Mouse (Mus musculus) kidney, embryonic 15.5 days (tissue): ENCODE measurements at regions not wholly inside any gene's neighbourhood (a gene's known extent, or its start where the extent isn't known, plus 50 kb on each side); places are given as distances from the start of the nearest gene placed in this dataset.
"Not testable (repeated sequence)": the region's sequence is repeated elsewhere in the genome, so short reads cannot be mapped to it uniquely, and the experiment has no call there.

Experiments
- ATAC-seq: fragments of 200-750 bp; cut with Nextera tagmentation; replicated peaks from 2 replicates; pipeline ENCODE4 v1.8.0; 2017; ENCODE audit warnings: moderate TSS enrichment; ENCODE audit not compliant: low FRiP score
- H3K27ac ChIP-seq: fragments of 300-500 bp; sonication (generic); 2 replicates; pipeline ENCODE4 v1.5.1; 2015; ENCODE audit warnings: mild to moderate bottlenecking, inconsistent platforms
- H3K27me3 ChIP-seq: fragments of 300-500 bp; sonication (generic); 2 replicates; pipeline ENCODE4 v1.6.1; 2015; ENCODE audit warnings: inconsistent platforms
- H3K36me3 ChIP-seq: fragments of 300-500 bp; sonication (generic); 2 replicates; pipeline ENCODE4 v1.6.1; 2015; ENCODE audit warnings: inconsistent platforms
- H3K4me1 ChIP-seq: fragments of 300-500 bp; sonication (generic); 2 replicates; pipeline ENCODE4 v1.6.1; 2015; ENCODE audit warnings: inconsistent platforms
- H3K4me2 ChIP-seq: fragments of 300-500 bp; sonication (generic); 2 replicates; pipeline ENCODE4 v1.6.1; 2015; ENCODE audit warnings: moderate library complexity, mild to moderate bottlenecking, inconsistent platforms
- H3K4me3 ChIP-seq: fragments of 300-500 bp; sonication (generic); replicated peaks from 2 replicates; pipeline ENCODE4 v1.5.1; 2015; ENCODE audit warnings: mild to moderate bottlenecking, inconsistent platforms
- H3K9ac ChIP-seq: fragments of 300-500 bp; sonication (generic); 2 replicates; pipeline ENCODE4 v1.6.1; 2015; ENCODE audit warnings: mild to moderate bottlenecking, inconsistent platforms
- H3K9me3 ChIP-seq: fragments of 300-500 bp; sonication (generic); replicated peaks from 2 replicates; pipeline ENCODE4 v1.6.1; 2016; ENCODE audit warnings: inconsistent platforms
- whole genome bisulfite sequencing: fragments of 180-500 bp; shearing (Covaris S2); methylation state at CpG from one replicate; pipeline ENCODE4 v1.1.7; 2015; ENCODE audit warnings: mixed read lengths; 5-methylcytosine and 5-hydroxymethylcytosine counted together

DNA sequence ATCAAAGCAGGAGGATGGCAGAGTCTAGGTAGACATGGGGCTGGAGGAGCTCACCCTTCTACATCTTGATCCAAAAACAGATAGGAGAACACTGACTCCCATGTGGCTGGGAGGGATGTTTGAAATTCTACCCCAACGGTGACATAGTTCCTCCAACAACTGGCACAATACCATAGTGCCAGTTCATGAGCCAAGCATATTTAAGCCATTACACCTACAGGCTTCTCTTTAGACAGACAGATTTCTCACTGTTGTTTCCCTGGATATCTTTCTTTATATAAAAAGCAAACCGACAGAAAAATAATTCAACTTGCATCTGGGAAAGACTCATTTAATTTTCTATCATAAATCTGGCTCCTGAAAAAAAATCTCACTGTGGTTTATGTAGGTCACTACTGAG is 380.4 kb upstream of the Nectin3 start:
- H3K4me2 ChIP-seq: no peak overlapping the region
- no peaks in the 10 kb centered on the region for H3K4me1 ChIP-seq
- H3K27ac ChIP-seq: no peak overlapping the region
- ATAC-seq: no peak
- 88% methylated on average over 2 of the region's 2 CpGs for WGBS
- no peaks in the 10 kb centered on the region for H3K9me3 ChIP-seq
- no peaks in the 10 kb centered on the region for H3K36me3 ChIP-seq
- H3K4me3 ChIP-seq: no peak overlapping the region
- no peak overlapping the region for H3K9ac ChIP-seq
- H3K27me3 ChIP-seq: no peaks in the 10 kb centered on the region

DNA sequence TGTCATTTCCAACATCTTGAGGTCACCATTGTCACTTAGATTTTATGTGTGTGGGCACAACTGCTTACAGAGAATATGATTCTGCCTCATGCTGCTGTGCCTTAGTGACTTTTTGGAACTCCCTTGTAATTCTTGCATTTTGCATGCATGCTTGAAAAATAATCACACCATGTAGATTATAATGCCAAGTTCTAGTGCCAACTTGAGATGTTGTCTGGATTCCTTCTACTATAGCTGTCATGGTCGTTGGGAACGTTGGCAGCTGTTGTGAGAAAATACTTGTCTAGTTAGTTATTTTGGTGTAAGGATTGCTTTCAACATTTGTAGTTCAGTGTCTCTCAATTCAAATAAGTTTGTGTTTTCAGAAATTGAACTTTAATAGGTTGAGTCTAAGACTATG is 365.6 kb upstream of the Nectin3 start:
- ATAC-seq: no peak
- Histone ChIP-seq H3K27ac (no peak overlapping the region), H3K9me3 (no peaks in the 10 kb centered on the region), H3K4me1 (no peaks in the 10 kb centered on the region), H3K36me3 (no peaks in the 10 kb centered on the region), H3K9ac (no peak overlapping the region), H3K4me2 (no peak overlapping the region), H3K27me3 (no peaks in the 10 kb centered on the region), H3K4me3 (no peak overlapping the region)
- WGBS: 87% methylated on average over 2 of the region's 2 CpGs

DNA sequence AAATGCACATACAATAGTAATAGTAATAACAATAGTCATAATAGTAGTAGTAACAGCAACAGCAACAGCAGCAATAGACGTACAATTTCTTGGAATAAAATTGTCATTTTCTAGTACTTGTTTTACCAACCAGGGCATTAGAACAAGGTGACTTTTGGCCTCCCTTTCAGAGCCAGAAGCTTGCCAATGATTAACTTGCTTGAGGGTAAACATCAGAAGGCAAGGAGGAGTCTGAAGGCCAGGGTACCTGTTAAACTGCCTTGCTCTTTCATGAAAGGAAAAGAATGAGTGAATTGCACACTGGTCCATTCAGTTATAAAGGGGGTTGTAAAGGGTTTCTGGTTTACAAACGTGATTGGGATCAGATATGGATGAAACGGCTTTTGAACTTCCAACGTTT is 351.2 kb upstream of the Nectin3 start:
- WGBS: 61% methylated on average over 4 of the region's 4 CpGs
- Histone ChIP-seq H3K4me3 (no peak overlapping the region), H3K9me3 (no peaks in the 10 kb centered on the region), H3K27me3 (no peaks in the 10 kb centered on the region), H3K27ac (0 out of 2 replicates have a peak overlapping the region, but pooled peaks have one; percentile 32), H3K4me1 (peaks cover 7% of the 10 kb centered on the region; the same call in 1 of the 2 replicates), H3K4me2 (no peak overlapping the region), H3K36me3 (no peaks in the 10 kb centered on the region), H3K9ac (no peak overlapping the region)
- ATAC-seq: peak; percentile 82

DNA sequence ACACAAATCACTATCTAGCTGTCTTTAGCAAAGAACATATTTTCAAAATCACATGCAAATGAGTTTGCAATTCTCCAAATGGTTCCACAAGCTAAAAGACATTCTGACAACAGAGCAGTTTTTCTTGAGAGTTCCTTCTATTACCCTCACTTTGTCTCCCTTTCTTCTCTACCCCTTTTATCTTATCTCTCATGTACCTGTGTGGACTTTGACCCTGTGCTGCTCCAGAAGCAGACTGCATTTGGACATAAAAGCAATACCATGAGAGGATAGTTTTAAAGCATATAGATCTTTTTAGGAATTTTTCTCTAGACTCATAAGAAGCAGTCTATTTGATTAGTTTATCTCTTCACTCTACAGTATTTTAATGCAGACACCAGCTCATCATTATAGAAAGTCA is 350.4 kb upstream of the Nectin3 start:
- H3K27me3 ChIP-seq: no peaks in the 10 kb centered on the region
- no peak overlapping the region for H3K4me3 ChIP-seq
- no peak overlapping the region for H3K4me2 ChIP-seq
- H3K36me3 ChIP-seq: no peaks in the 10 kb centered on the region
- no peak overlapping the region for H3K27ac ChIP-seq
- no peak for ATAC-seq
- H3K4me1 ChIP-seq: peaks cover 7% of the 10 kb centered on the region; the same call in 1 of the 2 replicates
- H3K9ac ChIP-seq: no peak overlapping the region
- no peaks in the 10 kb centered on the region for H3K9me3 ChIP-seq

DNA sequence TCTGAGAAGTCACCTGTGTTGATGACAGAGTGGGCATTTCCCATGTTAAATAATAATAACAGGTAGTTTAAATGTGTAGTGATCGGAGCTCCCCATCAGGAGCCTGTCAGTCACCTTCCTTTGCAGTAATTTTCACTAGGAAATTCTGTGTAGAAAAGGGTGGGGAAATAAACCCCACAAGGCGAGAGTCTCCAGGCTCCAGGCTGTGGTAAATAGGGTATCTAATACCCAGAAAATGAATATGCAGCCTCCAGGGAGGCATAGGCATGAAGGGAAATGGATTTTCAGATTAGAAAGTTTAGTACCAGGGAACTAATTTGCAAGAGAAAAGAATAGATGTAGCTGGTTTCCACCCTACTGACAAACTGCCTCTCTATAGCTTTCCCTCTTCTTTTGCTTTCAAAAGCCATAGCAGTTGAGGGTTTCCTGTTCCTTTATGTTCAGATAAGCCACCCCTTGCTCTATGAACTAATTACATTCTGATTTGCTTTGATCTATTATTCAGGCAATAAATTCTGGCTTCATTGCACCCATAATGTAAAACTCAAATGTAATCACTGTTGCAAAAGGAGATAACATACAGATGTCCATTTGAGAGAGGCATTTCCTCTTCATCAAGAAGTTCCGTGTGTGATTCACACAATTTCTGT is 349.5 kb upstream of the Nectin3 start:
- 54% methylated on average over 3 of the region's 3 CpGs for WGBS
- H3K27ac ChIP-seq: 0 out of 2 replicates have a peak overlapping the region, but pooled peaks have one; percentile 16
- H3K4me1 ChIP-seq: peaks cover 7% of the 10 kb centered on the region; the same call in 1 of the 2 replicates
- H3K27me3 ChIP-seq: no peaks in the 10 kb centered on the region
- no peak overlapping the region for H3K4me3 ChIP-seq
- H3K9me3 ChIP-seq: no peaks in the 10 kb centered on the region
- no peaks in the 10 kb centered on the region for H3K36me3 ChIP-seq
- ATAC-seq: no peak
- H3K9ac ChIP-seq: no peak overlapping the region
- H3K4me2 ChIP-seq: no peak overlapping the region

DNA sequence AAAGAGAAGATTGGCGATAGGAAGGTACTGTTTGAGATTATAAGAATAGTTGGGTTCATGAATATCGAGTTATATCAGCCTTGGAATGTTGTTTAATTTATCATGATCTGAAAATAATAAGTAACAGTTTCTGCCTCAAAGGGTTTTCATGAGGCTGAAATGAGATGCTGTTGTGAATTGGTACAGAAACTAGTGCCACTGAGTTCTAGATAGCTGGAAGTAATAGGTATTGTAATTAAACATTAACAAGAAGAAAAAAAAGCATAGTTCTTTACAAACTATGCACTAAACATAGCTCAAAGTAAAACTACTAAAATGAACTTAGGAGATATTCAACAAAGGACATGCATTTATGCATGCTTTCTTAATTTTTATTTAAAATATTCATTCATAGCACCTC is 342.9 kb upstream of the Nectin3 start:
- 0 out of 2 replicates have a peak, but pooled peaks have one; percentile 54 for ATAC-seq
- Histone ChIP-seq H3K27me3 (no peaks in the 10 kb centered on the region), H3K27ac (no peak overlapping the region), H3K4me1 (no peaks in the 10 kb centered on the region), H3K36me3 (no peaks in the 10 kb centered on the region), H3K9ac (no peak overlapping the region), H3K4me2 (no peak overlapping the region), H3K4me3 (no peak overlapping the region), H3K9me3 (no peaks in the 10 kb centered on the region)
- WGBS: 73% methylated on average over 2 of the region's 2 CpGs

DNA sequence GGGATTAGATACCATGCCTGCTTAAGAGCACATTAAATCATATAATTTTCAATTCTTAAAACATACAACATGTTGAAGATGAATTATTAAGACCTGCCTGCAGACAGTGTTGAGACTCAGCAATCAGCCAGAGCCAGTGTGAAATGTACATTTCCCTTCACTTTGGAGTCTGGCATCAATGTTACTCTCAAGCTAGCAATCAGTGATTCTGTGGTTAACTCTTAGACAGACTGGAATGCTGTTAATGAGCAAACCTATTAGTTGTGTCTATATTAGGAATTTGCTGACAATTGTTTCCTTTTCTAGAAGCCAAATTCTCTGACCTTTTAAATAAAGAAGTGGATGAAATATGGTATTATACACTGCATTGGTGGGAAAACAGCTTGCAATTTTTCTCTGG is 342.4 kb upstream of the Nectin3 start:
- 0 out of 2 replicates have a peak, but pooled peaks have one; percentile 70 for ATAC-seq
- H3K27ac ChIP-seq: peak overlapping the region; percentile 13; the same call in 1 of the 2 replicates
- H3K4me2 ChIP-seq: no peak overlapping the region

DNA sequence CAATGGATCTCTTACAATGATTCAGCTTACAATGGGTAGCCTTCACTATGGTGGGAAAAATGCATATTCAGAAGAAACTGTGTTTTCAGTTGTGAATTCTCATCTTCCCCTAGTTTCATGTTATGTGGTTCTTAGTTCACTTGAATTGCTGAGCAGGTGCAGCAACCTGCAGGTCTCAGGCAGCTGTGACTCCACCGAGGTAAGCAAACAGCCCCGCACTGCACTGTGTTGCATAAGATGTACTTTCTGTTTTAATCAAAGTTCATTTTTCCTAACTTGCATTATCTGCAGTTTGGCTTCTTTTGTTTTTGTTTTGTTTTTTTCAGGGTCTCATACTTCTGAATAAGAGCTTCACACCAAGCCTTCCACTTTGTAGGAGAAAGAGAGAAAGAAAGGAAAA is 326.8 kb upstream of the Nectin3 start:
- Histone ChIP-seq H3K27ac (no peak overlapping the region), H3K36me3 (no peaks in the 10 kb centered on the region), H3K4me1 (no peaks in the 10 kb centered on the region), H3K4me2 (no peak overlapping the region), H3K4me3 (no peak overlapping the region), H3K9ac (no peak overlapping the region), H3K27me3 (no peaks in the 10 kb centered on the region), H3K9me3 (no peaks in the 10 kb centered on the region)
- 90% methylated on average over 2 of the region's 2 CpGs for whole genome bisulfite sequencing
- ATAC-seq: no peak

More for the DNA sequence above, 342.4 kb upstream of the Nectin3 start:
- no peaks in the 10 kb centered on the region for H3K36me3 ChIP-seq
- no peak overlapping the region for H3K4me3 ChIP-seq
- no peaks in the 10 kb centered on the region for H3K4me1 ChIP-seq
- H3K9me3 ChIP-seq: no peaks in the 10 kb centered on the region
- H3K9ac ChIP-seq: no peak overlapping the region
- no peaks in the 10 kb centered on the region for H3K27me3 ChIP-seq

DNA sequence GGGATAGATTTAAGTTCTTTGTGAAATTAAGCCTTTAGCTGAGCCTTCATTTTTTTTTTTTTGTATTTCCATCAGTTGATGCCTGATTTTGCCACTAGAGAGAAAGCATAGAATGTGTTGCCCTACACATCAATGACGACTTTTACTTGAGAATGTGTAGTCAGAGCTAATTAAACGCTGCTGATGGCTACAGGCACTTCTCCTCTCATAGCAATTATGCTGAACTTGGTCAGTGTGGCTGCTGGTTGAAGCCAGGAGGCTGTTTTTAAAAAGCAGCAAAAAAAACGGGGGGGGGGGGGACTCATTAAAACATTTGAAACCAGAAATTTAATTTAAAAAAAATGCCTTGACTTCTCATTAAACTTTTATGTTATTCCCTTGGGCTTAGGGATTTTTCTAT is 324.4 kb upstream of the Nectin3 start:
- H3K9me3 ChIP-seq: no peaks in the 10 kb centered on the region
- no peak overlapping the region for H3K9ac ChIP-seq
- no peak overlapping the region for H3K4me2 ChIP-seq
- H3K27ac ChIP-seq: no peak overlapping the region
- ATAC-seq: no peak
- no peaks in the 10 kb centered on the region for H3K36me3 ChIP-seq
- no peaks in the 10 kb centered on the region for H3K27me3 ChIP-seq
- WGBS: 63% methylated on average over 3 of the region's 3 CpGs
- H3K4me3 ChIP-seq: no peak overlapping the region
- H3K4me1 ChIP-seq: no peaks in the 10 kb centered on the region

DNA sequence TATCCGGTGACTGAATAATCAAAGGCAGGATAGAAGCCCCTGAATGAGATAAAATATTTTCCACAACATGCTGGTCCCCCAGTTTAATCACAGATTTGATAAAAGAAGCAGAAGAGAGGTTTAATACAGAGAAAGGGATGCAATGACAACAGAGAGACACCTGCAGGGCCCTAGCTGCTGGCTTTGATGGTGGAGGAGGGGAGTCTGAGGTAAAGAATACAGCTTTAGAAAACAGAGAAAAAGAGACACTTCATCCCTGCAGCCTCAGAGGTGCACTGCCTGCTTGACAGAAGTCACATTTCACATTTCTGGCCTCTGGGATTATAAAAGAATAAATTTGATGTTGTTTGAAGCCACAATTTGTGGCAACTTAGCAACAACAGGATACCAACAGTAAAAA is 319.9 kb upstream of the Nectin3 start:
- 94% methylated on average over 1 of the region's 1 CpGs for WGBS
- H3K27ac ChIP-seq: no peak overlapping the region
- H3K9me3 ChIP-seq: no peaks in the 10 kb centered on the region
- ATAC-seq: no peak
- no peaks in the 10 kb centered on the region for H3K36me3 ChIP-seq
- H3K9ac ChIP-seq: no peak overlapping the region
- H3K4me1 ChIP-seq: no peaks in the 10 kb centered on the region
- H3K4me3 ChIP-seq: no peak overlapping the region
- no peaks in the 10 kb centered on the region for H3K27me3 ChIP-seq
- no peak overlapping the region for H3K4me2 ChIP-seq

DNA sequence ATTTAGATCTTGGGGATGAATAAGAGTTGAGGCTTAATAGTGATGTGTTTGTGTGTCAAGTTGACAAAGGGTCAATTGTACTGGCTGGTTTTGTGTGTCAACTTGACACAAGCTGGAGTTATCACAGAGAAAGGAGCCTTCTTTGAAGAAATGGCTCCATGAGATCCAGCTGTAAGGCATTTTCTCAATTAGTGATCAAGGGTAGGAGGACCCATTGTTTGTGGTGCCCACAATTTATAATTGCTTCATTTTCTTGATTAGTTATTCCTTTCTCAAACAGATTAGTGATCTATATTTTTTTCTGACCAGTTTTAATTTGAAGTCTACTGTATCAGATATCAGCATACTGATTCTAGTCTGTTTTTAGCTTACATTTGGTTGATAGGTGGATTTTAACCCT is 313.5 kb upstream of the Nectin3 start:
- not testable (repeated sequence) for ATAC-seq, H3K4me2 ChIP-seq, H3K9me3 ChIP-seq, H3K36me3 ChIP-seq, H3K4me3 ChIP-seq, H3K4me1 ChIP-seq, H3K9ac ChIP-seq, H3K27ac ChIP-seq, H3K27me3 ChIP-seq

DNA sequence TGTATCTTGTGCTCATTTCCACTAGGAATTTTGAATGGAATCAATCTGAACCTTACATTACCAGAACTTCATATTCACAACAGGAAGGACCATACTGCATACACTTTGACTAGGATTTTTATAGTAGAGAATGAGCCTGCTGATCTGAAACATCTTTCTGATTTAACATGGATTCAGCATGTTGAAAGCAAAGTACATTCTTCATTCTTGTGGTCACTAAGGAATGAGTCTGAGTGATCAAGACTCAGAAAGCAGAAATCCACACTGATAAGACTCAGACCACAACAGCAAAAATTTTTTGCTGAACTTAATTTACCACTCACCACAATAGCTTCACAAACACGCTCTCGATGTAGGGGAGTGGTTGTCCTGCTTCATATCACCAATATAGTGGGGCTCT is 309.2 kb upstream of the Nectin3 start:
- Histone ChIP-seq H3K4me3 (no peak overlapping the region), H3K36me3 (no peaks in the 10 kb centered on the region), H3K27ac (no peak overlapping the region), H3K9me3 (no peaks in the 10 kb centered on the region), H3K4me2 (no peak overlapping the region), H3K9ac (no peak overlapping the region), H3K4me1 (no peaks in the 10 kb centered on the region), H3K27me3 (no peaks in the 10 kb centered on the region)
- no peak for ATAC-seq
- WGBS: 83% methylated on average over 2 of the region's 2 CpGs

DNA sequence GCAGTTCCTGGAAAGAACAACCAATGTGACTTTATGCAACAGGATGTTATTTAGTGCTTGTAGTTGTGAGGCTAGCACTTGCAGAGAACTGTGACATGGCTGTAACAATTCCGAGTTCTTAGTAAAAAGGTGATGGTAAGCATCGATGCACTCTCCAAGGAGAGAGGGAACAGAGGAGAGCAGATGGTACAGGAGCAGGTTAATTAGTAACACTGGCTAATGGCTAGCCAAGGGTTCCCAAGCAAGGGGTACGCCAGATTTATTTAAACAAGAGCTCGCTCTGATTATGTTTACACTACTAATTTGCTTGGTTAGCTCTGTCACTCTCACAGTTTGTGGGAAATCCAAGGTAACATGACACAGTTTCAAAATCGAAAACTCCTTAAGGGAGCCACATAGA is 278.0 kb upstream of the Nectin3 start:
- Histone ChIP-seq H3K9ac (no peak overlapping the region), H3K4me1 (no peaks in the 10 kb centered on the region), H3K4me2 (no peak overlapping the region), H3K27ac (no peak overlapping the region), H3K36me3 (no peaks in the 10 kb centered on the region), H3K4me3 (no peak overlapping the region), H3K9me3 (no peaks in the 10 kb centered on the region), H3K27me3 (no peaks in the 10 kb centered on the region)
- peak; percentile 93 for ATAC-seq
- WGBS: 58% methylated on average over 5 of the region's 5 CpGs
